Mouse (Mus musculus) heart, embryonic 10.5 days (tissue): ENCODE results near the gene Carns1. TPM values are rescaled to one million over a fixed set of nuclear protein-coding genes. Genes with fewer than 3 reads are reported as not detected.
A peak's percentile ranks its signal among the peaks of the same experiment; 100 is the strongest.
"Not testable (repeated sequence)": the region's sequence is repeated elsewhere in the genome, so short reads cannot be mapped to it uniquely, and the experiment has no call there.

Experiments used
- DNase-seq: peaks from one replicate; pipeline ENCODE4 v3.0.0-alpha.2; 2017; ENCODE audit warnings: low spot score
- H3K27ac ChIP-seq: fragments of 300-500 bp; sonication (generic); 2 replicates; pipeline ENCODE4 v1.5.1; 2016; ENCODE audit warnings: mild to moderate bottlenecking
- H3K27me3 ChIP-seq: fragments of 300-500 bp; sonication (generic); 2 replicates; pipeline ENCODE4 v1.6.1; 2016; ENCODE audit warnings: mild to moderate bottlenecking; ENCODE audit not compliant: poor library complexity, insufficient read depth, severe bottlenecking
- H3K36me3 ChIP-seq: fragments of 300-500 bp; sonication (generic); 2 replicates; pipeline ENCODE4 v1.6.1; 2016; ENCODE audit warnings: mild to moderate bottlenecking, moderate library complexity
- H3K4me1 ChIP-seq: fragments of 300-500 bp; sonication (generic); 2 replicates; pipeline ENCODE4 v1.6.1; 2016; ENCODE audit warnings: mild to moderate bottlenecking
- H3K4me3 ChIP-seq: fragments of 300-500 bp; sonication (generic); 2 replicates; pipeline ENCODE4 v1.5.1; 2016; ENCODE audit warnings: mild to moderate bottlenecking, moderate library complexity
- H3K9me3 ChIP-seq: fragments of 300-500 bp; sonication (generic); 2 replicates; pipeline ENCODE4 v1.6.1; 2016; ENCODE audit warnings: mild to moderate bottlenecking, moderate library complexity
- WGBS: fragments of 180-500 bp; shearing (Covaris S2); methylation state at CpG from one replicate; pipeline ENCODE4 v1.1.7; 2016; 5-methylcytosine and 5-hydroxymethylcytosine counted together
- polyA plus RNA-seq: library from polyadenylated mRNA; unstranded; fragments of >200 nt; fragmentation: Nextera tagmentation; extraction: Ambion mirVana; gene quantifications from 2 replicates; pipeline ENCODE4 v1.2.1, GENCODE M21; 2016

Carns1 gene
- polyA plus RNA-seq, 1 experiment from 2014 or later = 2.8 TPM

DNA sequence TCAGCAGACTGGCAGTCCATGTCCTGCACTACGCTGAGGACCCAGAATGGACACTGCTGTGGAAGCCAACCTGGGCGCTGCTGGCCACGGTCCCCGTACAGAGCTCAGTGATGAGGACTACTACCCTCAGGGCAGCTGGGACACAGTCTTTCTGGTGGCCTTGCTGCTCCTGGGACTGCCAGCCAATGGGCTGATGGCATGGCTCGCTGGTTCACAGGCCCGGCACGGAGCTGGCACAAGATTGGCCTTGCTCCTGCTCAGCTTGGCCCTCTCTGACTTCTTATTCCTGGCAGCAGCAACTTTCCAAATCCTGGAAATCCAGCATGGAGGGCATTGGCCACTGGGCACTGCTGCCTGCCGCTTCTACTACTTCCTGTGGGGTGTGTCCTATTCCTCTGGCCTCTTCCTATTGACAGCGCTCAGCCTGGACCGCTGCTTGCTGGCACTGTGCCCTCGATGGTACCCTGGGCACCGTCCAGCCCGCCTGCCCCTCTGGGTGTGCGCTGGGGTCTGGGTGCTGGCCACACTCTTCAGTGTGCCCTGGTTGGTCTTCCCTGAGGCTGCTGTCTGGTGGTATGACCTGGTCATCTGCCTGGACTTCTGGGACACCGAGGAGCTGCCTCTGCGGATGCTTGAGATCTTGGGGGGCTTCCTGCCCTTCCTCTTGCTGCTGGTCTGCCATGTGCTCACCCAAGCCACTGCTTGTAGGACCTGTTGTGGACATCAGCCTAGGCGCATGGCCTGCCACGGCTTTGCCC is 32.7 kb downstream of the Carns1 start:
- 85% methylated on average over 18 of the region's 18 CpGs for WGBS

GRCm38 (mm10) chr19:4140147-4140546 is 35.1 kb downstream of the Carns1 start:
- H3K4me3 ChIP-seq = no peak overlapping the region
- 0 out of 2 replicates have a peak, but pooled peaks cover 7% of the 10 kb centered on the region for H3K4me1 ChIP-seq
- H3K27ac ChIP-seq = no peak overlapping the region
- H3K36me3 ChIP-seq = no peaks in the 10 kb centered on the region
- DNase-seq = no peak
- no peaks in the 10 kb centered on the region for H3K9me3 ChIP-seq
- WGBS = 79% methylated on average over 6 of the region's 6 CpGs
- peaks cover 16% of the 10 kb centered on the region for H3K27me3 ChIP-seq

More for the DNA sequence above, 32.7 kb downstream of the Carns1 start:
- H3K4me1 ChIP-seq = peaks cover 7% of the 10 kb centered on the region; the same call in 1 of the 2 replicates
- no peaks in the 10 kb centered on the region for H3K9me3 ChIP-seq
- peaks cover 10% of the 10 kb centered on the region for H3K27me3 ChIP-seq
- no peak overlapping the region for H3K27ac ChIP-seq
- H3K4me3 ChIP-seq = no peak overlapping the region
- DNase-seq = no peak
- H3K36me3 ChIP-seq = no peaks in the 10 kb centered on the region

GRCm38 (mm10) chr19:4139446-4139845 is 35.8 kb downstream of the Carns1 start, which contains the start of gene Gpr152:
Gene Gpr152 (plus strand): TSS chr19:4139787.
- Histone ChIP-seq H3K9me3 (no peaks in the 10 kb centered on the region), H3K27ac (no peak within 1 kb of the TSS; the same call in 1 of the 2 replicates)
- WGBS = 63% methylated on average over 2 of the region's 2 CpGs

GRCm38 (mm10) chr19:4137913-4138312 is 37.4 kb downstream of the Carns1 start:
- peaks cover 6% of the 10 kb centered on the region; the same call in 1 of the 2 replicates for H3K36me3 ChIP-seq
- peaks cover 16% of the 10 kb centered on the region for H3K27me3 ChIP-seq
- H3K4me3 ChIP-seq = no peak overlapping the region
- H3K27ac ChIP-seq = no peak overlapping the region
- WGBS = 84% methylated on average over 5 of the region's 5 CpGs
- 0 out of 2 replicates have a peak, but pooled peaks cover 4% of the 10 kb centered on the region for H3K4me1 ChIP-seq
- DNase-seq = no peak
- H3K9me3 ChIP-seq = no peaks in the 10 kb centered on the region

More at GRCm38 (mm10) chr19:4139446-4139845, 35.8 kb downstream of the Carns1 start, which contains the start of gene Gpr152:
- H3K4me1 ChIP-seq = 0 out of 2 replicates have a peak, but pooled peaks cover 7% of the 10 kb centered on the region
- DNase-seq = no peak
- H3K36me3 ChIP-seq = no peaks in the 10 kb centered on the region
- peaks cover 16% of the 10 kb centered on the region for H3K27me3 ChIP-seq
- no peak within 1 kb of the TSS for H3K4me3 ChIP-seq

DNA sequence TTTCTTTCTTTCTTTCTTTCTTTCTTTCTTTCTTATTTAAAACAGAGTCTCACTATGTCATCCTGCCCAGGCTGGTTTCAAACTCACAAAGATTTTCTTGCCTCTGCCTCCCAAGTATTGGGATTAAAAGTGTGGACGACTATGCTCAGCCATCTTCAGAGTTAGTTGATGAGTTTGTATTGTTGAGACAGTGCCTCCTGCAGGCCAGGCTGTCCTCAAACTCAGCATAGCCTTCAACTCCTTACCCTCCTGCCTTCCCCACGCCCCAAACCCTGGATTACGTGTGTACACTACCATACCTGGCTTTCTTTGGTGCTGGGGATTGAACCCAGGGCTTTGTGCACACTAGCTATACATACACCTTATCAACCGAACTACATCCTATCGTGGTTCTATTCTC is 38.8 kb downstream of the Carns1 start:
- peaks cover 19% of the 10 kb centered on the region for H3K36me3 ChIP-seq
- no peaks in the 10 kb centered on the region for H3K9me3 ChIP-seq
- H3K27me3 ChIP-seq = peaks cover 16% of the 10 kb centered on the region
- no peak overlapping the region for H3K4me3 ChIP-seq
- 0 out of 2 replicates have a peak, but pooled peaks cover 4% of the 10 kb centered on the region for H3K4me1 ChIP-seq
- DNase-seq = no peak
- WGBS = 75% methylated on average over 5 of the region's 5 CpGs
- H3K27ac ChIP-seq = no peak overlapping the region

DNA sequence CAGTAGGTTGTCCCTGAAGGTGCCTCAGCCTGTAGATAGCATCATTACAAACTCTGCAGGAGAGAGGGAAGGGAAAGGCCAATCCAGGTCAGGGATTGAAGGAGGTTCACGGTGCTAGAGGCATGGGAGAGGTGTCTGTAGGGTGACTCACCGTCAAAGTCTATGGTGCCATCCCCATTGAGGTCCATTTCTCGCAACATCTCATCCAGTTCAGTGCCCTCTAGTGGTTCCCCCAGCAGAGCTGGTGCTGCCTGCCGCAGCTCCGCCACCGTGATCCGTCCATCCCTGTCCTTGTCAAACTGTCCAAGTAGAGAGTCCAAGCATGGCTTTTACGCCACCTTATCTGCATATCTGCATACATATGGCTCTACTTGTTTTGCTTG is 39.3 kb downstream of the Carns1 start:
- DNase-seq, H3K4me3 ChIP-seq, H3K4me1 ChIP-seq, H3K27ac ChIP-seq, H3K9me3 ChIP-seq: not testable (repeated sequence)
- WGBS = 20% methylated on average over 8 of the region's 8 CpGs
- H3K36me3 ChIP-seq = peaks cover 24% of the 10 kb centered on the region
- peaks cover 16% of the 10 kb centered on the region for H3K27me3 ChIP-seq

GRCm38 (mm10) chr19:4135229-4135962 is 39.9 kb downstream of the Carns1 start:
- WGBS = 78% methylated on average over 6 of the region's 6 CpGs
- not testable (repeated sequence) for H3K9me3 ChIP-seq, DNase-seq, H3K4me3 ChIP-seq, H3K4me1 ChIP-seq, H3K27ac ChIP-seq
- Histone ChIP-seq H3K36me3 (peaks cover 29% of the 10 kb centered on the region), H3K27me3 (peaks cover 13% of the 10 kb centered on the region)

DNA sequence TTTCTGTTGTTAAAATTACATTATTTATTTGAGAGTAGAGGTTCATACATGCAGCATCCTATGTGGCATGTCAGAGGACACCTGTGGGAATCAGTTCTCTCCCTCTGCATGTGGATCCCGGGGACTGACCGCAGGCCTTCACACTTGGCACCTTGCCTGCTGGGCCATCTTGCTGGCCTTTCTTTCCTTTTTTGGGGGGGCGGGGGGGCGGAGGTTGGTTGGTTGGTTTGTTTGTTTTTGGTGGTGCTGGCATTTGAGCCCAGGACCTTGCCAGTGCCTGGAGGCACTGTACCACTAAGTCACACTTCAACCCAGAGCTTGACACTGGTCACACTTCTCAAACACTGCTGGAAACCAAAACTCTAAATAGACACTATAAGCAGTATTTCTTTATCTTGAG is 40.9 kb downstream of the Carns1 start:
- Histone ChIP-seq H3K36me3 (peaks cover 36% of the 10 kb centered on the region), H3K4me3 (no peak overlapping the region), H3K27me3 (peaks cover 9% of the 10 kb centered on the region), H3K27ac (no peak overlapping the region), H3K4me1 (0 out of 2 replicates have a peak, but pooled peaks cover 7% of the 10 kb centered on the region), H3K9me3 (no peaks in the 10 kb centered on the region)
- no peak for DNase-seq
- WGBS = 79% methylated on average over 4 of the region's 4 CpGs

GRCm38 (mm10) chr19:4131768-4132167 is 43.5 kb downstream of the Carns1 start:
- peaks cover 12% of the 10 kb centered on the region for H3K4me1 ChIP-seq
- H3K36me3 ChIP-seq = peaks cover 55% of the 10 kb centered on the region
- WGBS = 92% methylated on average over 2 of the region's 2 CpGs
- H3K4me3 ChIP-seq = no peak overlapping the region
- H3K9me3 ChIP-seq = no peaks in the 10 kb centered on the region
- DNase-seq = no peak
- H3K27ac ChIP-seq = no peak overlapping the region
- no peaks in the 10 kb centered on the region for H3K27me3 ChIP-seq

DNA sequence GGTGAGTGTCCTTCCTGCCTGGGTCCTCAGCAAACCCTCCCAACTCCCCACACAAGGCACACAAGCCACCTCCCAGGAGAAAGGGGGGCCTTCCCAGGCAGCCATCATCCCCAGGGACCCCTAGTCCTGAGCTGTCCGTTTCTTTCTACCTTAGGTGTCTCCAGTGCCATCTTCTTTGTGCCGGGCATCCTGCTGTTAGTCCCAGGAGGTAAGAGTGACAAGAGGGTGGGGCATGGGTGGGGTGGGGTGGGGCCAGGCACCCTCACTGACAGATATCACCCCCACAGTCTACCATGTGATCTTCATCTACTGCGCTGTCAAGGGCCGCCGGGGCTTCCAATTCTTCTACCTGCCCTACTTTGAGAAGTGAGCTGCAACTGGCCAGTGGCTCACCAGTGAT is 44.2 kb downstream of the Carns1 start:
- Histone ChIP-seq H3K36me3 (peaks cover 55% of the 10 kb centered on the region), H3K9me3 (no peaks in the 10 kb centered on the region), H3K4me3 (0 out of 2 replicates have a peak overlapping the region, but pooled peaks have one; percentile 12), H3K27me3 (no peaks in the 10 kb centered on the region), H3K27ac (no peak overlapping the region), H3K4me1 (peaks cover 19% of the 10 kb centered on the region)
- no peak for DNase-seq
- WGBS = 85% methylated on average over 5 of the region's 5 CpGs

- Histone ChIP-seq H3K9me3 (no peaks in the 10 kb centered on the region), H3K27me3 (no peaks in the 10 kb centered on the region), H3K36me3 (peaks cover 55% of the 10 kb centered on the region), H3K4me3 (no peak overlapping the region), H3K27ac (no peak overlapping the region; the same call in 1 of the 2 replicates), H3K4me1 (peaks cover 19% of the 10 kb centered on the region)
- DNase-seq = no peak
- WGBS = 78% methylated on average over 4 of the region's 4 CpGs
These were observed 45.2 kb downstream of the Carns1 start for GRCm38 (mm10) chr19:4130106-4130505.

GRCm38 (mm10) chr19:4129462-4129861 is 45.8 kb downstream of the Carns1 start:
- Histone ChIP-seq H3K27ac (no peak overlapping the region), H3K4me3 (no peak overlapping the region), H3K4me1 (peaks cover 19% of the 10 kb centered on the region), H3K36me3 (peaks cover 55% of the 10 kb centered on the region), H3K9me3 (no peaks in the 10 kb centered on the region), H3K27me3 (no peaks in the 10 kb centered on the region)
- DNase-seq = no peak
- WGBS = 90% methylated on average over 7 of the region's 7 CpGs
